Mouse (Mus musculus): ENCODE results near the gene Ermn. TPM values are rescaled to one million over a fixed set of nuclear protein-coding genes. Genes with fewer than 3 reads are reported as not detected.

Ermn gene
- 0.31 and 0.34 TPM in 2 replicates for polyA plus RNA-seq (2012; rRNA removed)

DNA sequence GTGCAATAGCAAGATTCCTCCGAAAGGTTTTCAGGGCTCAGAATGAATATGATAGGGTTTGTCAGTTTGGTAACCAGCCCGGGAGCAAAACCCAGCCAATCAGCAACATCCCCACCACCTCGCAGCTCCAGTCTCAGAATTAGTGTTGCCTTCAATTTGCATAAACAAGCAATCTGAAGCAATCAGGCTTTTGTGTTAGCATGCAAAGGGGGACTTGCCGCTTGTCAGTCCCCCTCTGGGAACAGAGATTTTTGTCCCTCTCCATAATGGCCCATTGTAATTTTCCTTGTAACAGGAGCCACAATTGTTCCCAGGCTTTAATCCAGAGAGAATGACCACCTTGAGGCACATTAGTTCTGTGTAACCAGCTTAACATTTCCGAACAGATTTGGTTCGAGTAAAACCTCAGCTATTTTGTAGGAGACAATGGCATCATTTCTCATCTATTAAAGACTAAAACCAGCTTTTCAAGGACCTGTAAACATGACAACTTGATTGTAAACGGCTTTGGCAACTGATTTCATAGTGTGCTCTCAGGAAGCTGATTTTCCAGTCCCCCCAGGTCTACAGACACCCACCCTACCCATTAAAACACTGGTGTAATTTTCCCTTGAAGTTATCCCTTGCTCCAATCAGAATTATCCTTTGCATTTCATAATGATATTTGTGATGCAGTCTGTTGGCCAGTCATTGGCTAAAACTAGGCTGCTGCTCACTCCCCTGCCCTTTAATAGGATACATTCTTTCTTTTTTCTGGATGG, at the start of gene Ermn:
TSS of gene Ermn (minus strand) at position 44 of the 761 bp plus-strand sequence.

GRCm38 (mm10) chr2:57997752-57998430, 54.8 kb downstream of the Ermn start, which contains the start of gene Galnt5:
Galnt5 (plus strand) TSS chr2:57997884.

Other genes starting within 250 kb of the Ermn start
- 0.29 and 0.72 TPM in 2 replicates for gene Galnt5, start 55.0 kb downstream of the Ermn start, polyA plus RNA-seq (2012; rRNA removed)
- 0.17 and 0.53 TPM in 2 replicates for gene Cytip, start 142.7 kb upstream of the Ermn start, polyA plus RNA-seq (2012; rRNA removed)

Data from central nervous system, embryonic 11.5 days (tissue).